In genomic region chr15:79765361-79765760, GRCm38 (mm10) we compare ENCODE assay signal across 10 mouse cellular contexts. TPM values are rescaled to one million over a fixed set of nuclear protein-coding genes. Genes with fewer than 3 reads are reported as not detected.
A peak's percentile ranks its signal among the peaks of the same experiment; 100 is the strongest.
DNase-seq lines count a peak whose midpoint lies in the region; ATAC-seq and TF ChIP-seq lines count a peak whose summit lies in the region.
"Had no signal": no experiment of that assay in that cellular context is flagged by ENCODE, and none has a peak within 500 bp of the region (broad histone marks: within the 10 kb centered on the region; RNA-seq: fewer than 3 reads in every experiment).

No protein-coding gene starts in this region.

- H3K27ac ChIP-seq in kidney, adult 2 months (ENCODE audit: insufficient read depth, low read depth, low read length) = no peak overlapping the region
- no peak overlapping the region for H3K27ac ChIP-seq in kidney, embryonic 14.5 days (ENCODE audit: low read depth, low read length)
- H3K27ac ChIP-seq: hindbrain, embryonic 14.5 days; macrophage had no signal

- DNase-seq in kidney, adult 2 months = peak; percentile 90
- peak; percentile 67 for DNase-seq in Muller cell, postnatal 12 days (ENCODE audit: inconsistent ontology term)
- DNase-seq in brain, adult 2 months (ENCODE audit: low read depth, low spot score) = peak; percentile 59
- DNase-seq in kidney, postnatal 10 days = peak; percentile 64
- no peak for DNase-seq in gastrocnemius, postnatal 10 days
- DNase-seq: thymus, postnatal 36 days had no signal

- no peak overlapping the region for H3K4me3 ChIP-seq in kidney, adult 2 months (ENCODE audit: insufficient read depth, low read depth, low read length)
- H3K4me3 ChIP-seq in kidney, embryonic 14.5 days (ENCODE audit: low read length) = no peak overlapping the region

- H3K4me2 ChIP-seq in kidney, embryonic 14.5 days (replicated peaks; ENCODE audit: low read depth, low read length) = no peak overlapping the region
- H3K4me2 ChIP-seq: hindbrain, embryonic 14.5 days had no signal

- ATAC-seq in kidney, embryonic 14.5 days (ENCODE audit: low FRiP score, low TSS enrichment) = no peak
- no peak for ATAC-seq in granulocyte monocyte progenitor cell, adult 5-6 weeks (replicated peaks; ENCODE audit: poor library complexity, severe bottlenecking)

- no peaks in the 10 kb centered on the region for H3K27me3 ChIP-seq in kidney, adult 2 months (replicated peaks; ENCODE audit: control insufficient read depth, insufficient read depth, low read length)
- H3K27me3 ChIP-seq in kidney, embryonic 14.5 days (ENCODE audit: control insufficient read depth, insufficient read depth, low read length) = no peaks in the 10 kb centered on the region

- TF ChIP-seq CTCF in kidney, adult 2 months (conservative IDR thresholded peaks at IDR 0.05; ENCODE audit: insufficient read depth, insufficient read length, low read depth, low read length) = no peak

- H3K36me3 ChIP-seq in kidney, adult 2 months (ENCODE audit: control insufficient read depth, insufficient read depth, low read length) = no peaks in the 10 kb centered on the region
- H3K36me3 ChIP-seq in kidney, embryonic 14.5 days (ENCODE audit: control insufficient read depth, insufficient read depth, low read length) = peaks cover 30% of the 10 kb centered on the region

- WGBS in kidney, adult 2 months = 48% methylated on average over 2 of the region's 2 CpGs
- WGBS in kidney, embryonic 14.5 days = 89% methylated on average over 2 of the region's 2 CpGs

- no peaks in the 10 kb centered on the region for H3K9me3 ChIP-seq in kidney, embryonic 14.5 days (ENCODE audit: control insufficient read depth, low read length)

- peaks cover 6% of the 10 kb centered on the region; the same call in 1 of the 2 replicates for H3K4me1 ChIP-seq in kidney, adult 2 months (ENCODE audit: control insufficient read depth, insufficient read depth, low read length)
- H3K4me1 ChIP-seq in kidney, embryonic 14.5 days (ENCODE audit: control insufficient read depth, insufficient read depth, low read length) = no peaks in the 10 kb centered on the region

- no peak for TF ChIP-seq POLR2A in kidney, adult 2 months (IDR thresholded peaks at IDR 0.05; ENCODE audit: low read depth, low read length)

- H3K9ac ChIP-seq in kidney, embryonic 14.5 days (ENCODE audit: low read depth, low read length) = no peak overlapping the region
- H3K9ac ChIP-seq: hindbrain, embryonic 14.5 days had no signal

RNA-seq across cellular contexts. Expression of gene Dnal4, which starts 12.3 kb away (rescaled TPM):
- polyA plus RNA-seq in kidney, adult 2 months (2012; rRNA removed) = 54.3 and 57.8 TPM in 2 replicates
- polyA plus RNA-seq in kidney, embryonic 14.5 days (2014; fragmentation: Nextera tagmentation; extraction: Ambion mirVana) = 60.1 and 61.6 TPM in 2 replicates
- total RNA-seq in granulocyte monocyte progenitor cell, adult 5-6 weeks (2014; fragmentation: Nextera tagmentation) = 9.5 and 27.7 TPM in 2 replicates
- 11.6 and 13.5 TPM in 2 replicates for total RNA-seq in granulocyte monocyte progenitor cell, adult 5-6 weeks (2017)
- 10 to 100 TPM; 10.4 to 12.6 TPM for total RNA-seq in gastrocnemius, postnatal 10 days (2021)

RNA-seq across cellular contexts. Expression of gene Sun2, which starts 23.0 kb away (rescaled TPM):
- 31.5 and 31.9 TPM in 2 replicates for polyA plus RNA-seq in kidney, adult 2 months (2012; rRNA removed)
- 5.1 and 6.9 TPM in 2 replicates for polyA plus RNA-seq in kidney, embryonic 14.5 days (2014; fragmentation: Nextera tagmentation; extraction: Ambion mirVana)
- 120 and 133 TPM in 2 replicates for total RNA-seq in granulocyte monocyte progenitor cell, adult 5-6 weeks (2014; fragmentation: Nextera tagmentation)
- 227 and 268 TPM in 2 replicates for total RNA-seq in granulocyte monocyte progenitor cell, adult 5-6 weeks (2017)
- 10 to 100 TPM; 61.3 to 65.9 TPM for total RNA-seq in gastrocnemius, postnatal 10 days (2021)

RNA-seq across cellular contexts. Expression of gene Nptxr, which starts 39.2 kb away (rescaled TPM):
- 2.0 and 2.1 TPM in 2 replicates for polyA plus RNA-seq in kidney, adult 2 months (2012; rRNA removed)
- 0.50 and 1.8 TPM in 2 replicates for polyA plus RNA-seq in kidney, embryonic 14.5 days (2014; fragmentation: Nextera tagmentation; extraction: Ambion mirVana)
- total RNA-seq in granulocyte monocyte progenitor cell, adult 5-6 weeks (2014; fragmentation: Nextera tagmentation) = 0.52 and 0.85 TPM in 2 replicates
- 0.04 and 0.31 TPM in 2 replicates for total RNA-seq in granulocyte monocyte progenitor cell, adult 5-6 weeks (2017)
- total RNA-seq in gastrocnemius, postnatal 10 days (2021) = 1 to 10 TPM; 4.2 to 5.1 TPM
